Mouse (Mus musculus): ENCODE results near the gene Gm6763.
"Not testable (repeated sequence)": the region's sequence is repeated elsewhere in the genome, so short reads cannot be mapped to it uniquely, and the experiment has no call there.

The Gm6763 gene

DNA sequence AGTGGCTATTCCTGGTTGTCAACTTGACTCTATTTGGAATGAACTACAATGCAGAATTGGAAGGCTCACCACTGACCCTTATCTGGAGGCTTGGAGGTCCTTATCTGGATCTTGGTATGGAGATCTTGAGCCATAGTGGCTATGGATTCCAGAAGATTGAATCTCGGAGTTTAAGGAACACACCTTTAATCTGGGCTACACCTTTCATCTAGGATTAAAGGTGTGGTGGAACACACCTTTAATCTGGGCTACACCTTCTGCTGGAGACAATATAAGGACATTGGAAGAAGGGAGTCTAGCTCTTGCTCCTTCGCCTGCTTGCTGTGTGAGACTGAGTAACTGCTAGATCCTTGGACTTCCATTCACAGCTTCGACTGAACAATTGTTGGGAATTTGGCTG is at the start of gene Gm6763:
TSS of gene Gm6763 (plus strand) at position 301 of the 400 bp plus-strand sequence.
- DNase-seq (ENCODE audit: low spot score in 2 of 2), result not testable (repeated sequence)

DNA sequence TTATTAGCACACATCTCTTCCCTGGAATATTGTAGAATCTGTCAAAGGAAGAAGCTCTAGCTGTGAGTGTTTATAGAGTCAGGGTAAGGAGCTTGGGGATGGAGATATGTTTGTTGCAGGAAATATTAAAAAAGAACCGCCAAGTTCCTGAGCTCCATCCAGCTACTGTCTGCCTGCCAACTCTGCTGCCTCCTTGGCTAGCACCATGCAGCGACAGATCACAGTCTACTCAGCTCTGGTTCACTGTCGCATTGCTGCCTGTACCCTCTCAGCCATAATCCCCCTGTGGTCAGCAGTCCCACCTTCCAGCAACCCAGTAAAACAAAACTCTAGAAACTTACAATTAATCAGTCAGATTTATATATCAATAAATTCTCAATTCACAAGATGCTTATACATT is 41.3 kb upstream of the Gm6763 start:
- no peak for DNase-seq (ENCODE audit: low spot score in 2 of 2)

DNA sequence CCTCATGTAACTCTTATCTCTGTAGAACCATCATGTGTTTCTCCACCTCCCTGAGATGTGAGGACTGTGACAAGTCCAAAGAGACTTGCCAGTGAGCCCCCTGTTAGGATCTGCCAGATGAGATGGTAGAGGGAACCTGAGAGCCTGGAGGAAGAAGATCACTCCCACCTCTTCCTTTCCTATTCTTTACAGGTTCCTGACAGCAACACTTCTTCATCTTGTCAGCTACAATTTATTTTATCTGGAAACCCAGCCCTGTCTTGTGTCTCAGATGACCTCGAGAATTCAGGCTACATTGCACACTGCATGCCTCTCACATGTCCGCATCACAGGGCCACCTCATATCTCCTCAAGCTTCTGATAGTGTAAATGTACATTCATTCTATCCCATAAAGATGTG is 33.0 kb upstream of the Gm6763 start:
- DNase-seq (ENCODE audit: low spot score in 2 of 2), result no peak

DNA sequence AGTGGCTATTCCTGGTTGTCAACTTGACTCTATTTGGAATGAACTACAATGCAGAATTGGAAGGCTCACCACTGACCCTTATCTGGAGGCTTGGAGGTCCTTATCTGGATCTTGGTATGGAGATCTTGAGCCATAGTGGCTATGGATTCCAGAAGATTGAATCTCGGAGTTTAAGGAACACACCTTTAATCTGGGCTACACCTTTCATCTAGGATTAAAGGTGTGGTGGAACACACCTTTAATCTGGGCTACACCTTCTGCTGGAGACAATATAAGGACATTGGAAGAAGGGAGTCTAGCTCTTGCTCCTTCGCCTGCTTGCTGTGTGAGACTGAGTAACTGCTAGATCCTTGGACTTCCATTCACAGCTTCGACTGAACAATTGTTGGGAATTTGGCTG is 8.6 kb upstream of the Gm6763 start, which contains the start of gene Gm21293:
TSS of gene Gm21293 (plus strand) at position 301 of the 400 bp plus-strand sequence.
- not testable (repeated sequence) for DNase-seq (ENCODE audit: low spot score in 2 of 2)

DNA sequence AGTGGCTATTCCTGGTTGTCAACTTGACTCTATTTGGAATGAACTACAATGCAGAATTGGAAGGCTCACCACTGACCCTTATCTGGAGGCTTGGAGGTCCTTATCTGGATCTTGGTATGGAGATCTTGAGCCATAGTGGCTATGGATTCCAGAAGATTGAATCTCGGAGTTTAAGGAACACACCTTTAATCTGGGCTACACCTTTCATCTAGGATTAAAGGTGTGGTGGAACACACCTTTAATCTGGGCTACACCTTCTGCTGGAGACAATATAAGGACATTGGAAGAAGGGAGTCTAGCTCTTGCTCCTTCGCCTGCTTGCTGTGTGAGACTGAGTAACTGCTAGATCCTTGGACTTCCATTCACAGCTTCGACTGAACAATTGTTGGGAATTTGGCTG is 8.4 kb downstream of the Gm6763 start, which contains the start of gene Gm8764:
TSS of gene Gm8764 (plus strand) at position 301 of the 400 bp plus-strand sequence.
- not testable (repeated sequence) for DNase-seq (ENCODE audit: low spot score in 2 of 2)

DNA sequence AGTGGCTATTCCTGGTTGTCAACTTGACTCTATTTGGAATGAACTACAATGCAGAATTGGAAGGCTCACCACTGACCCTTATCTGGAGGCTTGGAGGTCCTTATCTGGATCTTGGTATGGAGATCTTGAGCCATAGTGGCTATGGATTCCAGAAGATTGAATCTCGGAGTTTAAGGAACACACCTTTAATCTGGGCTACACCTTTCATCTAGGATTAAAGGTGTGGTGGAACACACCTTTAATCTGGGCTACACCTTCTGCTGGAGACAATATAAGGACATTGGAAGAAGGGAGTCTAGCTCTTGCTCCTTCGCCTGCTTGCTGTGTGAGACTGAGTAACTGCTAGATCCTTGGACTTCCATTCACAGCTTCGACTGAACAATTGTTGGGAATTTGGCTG is 16.9 kb downstream of the Gm6763 start, which contains the start of gene Gm21304:
TSS of gene Gm21304 (plus strand) at position 301 of the 400 bp plus-strand sequence.
- DNase-seq (ENCODE audit: low spot score in 2 of 2), result not testable (repeated sequence)

- DNase-seq (ENCODE audit: low spot score in 2 of 2), result not testable (repeated sequence)
Measured at GRCm38 (mm10) chr10:104176724-104177123, 25.4 kb downstream of the Gm6763 start, which contains the start of gene Gm21312. Gene Gm21312, plus strand, starts transcription at chr10:104177024.

DNA sequence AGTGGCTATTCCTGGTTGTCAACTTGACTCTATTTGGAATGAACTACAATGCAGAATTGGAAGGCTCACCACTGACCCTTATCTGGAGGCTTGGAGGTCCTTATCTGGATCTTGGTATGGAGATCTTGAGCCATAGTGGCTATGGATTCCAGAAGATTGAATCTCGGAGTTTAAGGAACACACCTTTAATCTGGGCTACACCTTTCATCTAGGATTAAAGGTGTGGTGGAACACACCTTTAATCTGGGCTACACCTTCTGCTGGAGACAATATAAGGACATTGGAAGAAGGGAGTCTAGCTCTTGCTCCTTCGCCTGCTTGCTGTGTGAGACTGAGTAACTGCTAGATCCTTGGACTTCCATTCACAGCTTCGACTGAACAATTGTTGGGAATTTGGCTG is 33.9 kb downstream of the Gm6763 start, which contains the start of gene Gm20765:
TSS of gene Gm20765 (plus strand) at position 301 of the 400 bp plus-strand sequence.
- DNase-seq (ENCODE audit: low spot score in 2 of 2), result not testable (repeated sequence)

DNA sequence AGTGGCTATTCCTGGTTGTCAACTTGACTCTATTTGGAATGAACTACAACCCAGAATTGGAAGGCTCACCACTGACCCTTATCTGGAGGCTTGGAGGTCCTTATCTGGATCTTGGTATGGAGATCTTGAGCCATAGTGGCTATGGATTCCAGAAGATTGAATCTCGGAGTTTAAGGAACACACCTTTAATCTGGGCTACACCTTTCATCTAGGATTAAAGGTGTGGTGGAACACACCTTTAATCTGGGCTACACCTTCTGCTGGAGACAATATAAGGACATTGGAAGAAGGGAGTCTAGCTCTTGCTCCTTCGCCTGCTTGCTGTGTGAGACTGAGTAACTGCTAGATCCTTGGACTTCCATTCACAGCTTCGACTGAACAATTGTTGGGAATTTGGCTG is 42.4 kb downstream of the Gm6763 start, which contains the start of gene Gm4340:
TSS of gene Gm4340 (plus strand) at position 301 of the 400 bp plus-strand sequence.
- DNase-seq (ENCODE audit: low spot score in 2 of 2), result not testable (repeated sequence)
